Comparison of ENCODE assay signal across 14 mouse cellular contexts in genomic region chr12:9689541-9689940, GRCm38 (mm10).
DNase-seq lines count a peak whose midpoint lies in the region; ATAC-seq and TF ChIP-seq lines count a peak whose summit lies in the region.
"Had no signal": no experiment of that assay in that cellular context is flagged by ENCODE, and none has a peak within 500 bp of the region (broad histone marks: within the 10 kb centered on the region; RNA-seq: fewer than 3 reads in every experiment).

No protein-coding gene starts in this region.

- no peaks in the 10 kb centered on the region for H3K9me3 ChIP-seq in hindbrain, postnatal 0 days (ENCODE audit: low read length)
- H3K9me3 ChIP-seq: midbrain, embryonic 10.5 days had no signal

- H3K4me3 ChIP-seq in hindbrain, postnatal 0 days (ENCODE audit: low read length): no peak overlapping the region
- H3K4me3 ChIP-seq: left cerebral cortex, adult 2 months; midbrain, embryonic 10.5 days had no signal

- no peaks in the 10 kb centered on the region for H3K4me1 ChIP-seq in hindbrain, postnatal 0 days (ENCODE audit: insufficient read depth, low read length)
- H3K4me1 ChIP-seq: midbrain, embryonic 10.5 days had no signal

- H3K27ac ChIP-seq in hindbrain, postnatal 0 days: no peak overlapping the region
- H3K27ac ChIP-seq: left cerebral cortex, adult 2 months; midbrain, embryonic 10.5 days had no signal

- TF ChIP-seq CTCF in hindbrain, postnatal 0 days (IDR thresholded peaks at IDR 0.05; ENCODE audit: low read depth): no peak

- WGBS in hindbrain, postnatal 0 days: 84% methylated on average over 4 of the region's 4 CpGs

- no peaks in the 10 kb centered on the region for H3K27me3 ChIP-seq in hindbrain, postnatal 0 days (ENCODE audit: insufficient read depth, low read length)

- no peak overlapping the region for H3K9ac ChIP-seq in hindbrain, postnatal 0 days (replicated peaks; ENCODE audit: low read length)

- no peaks in the 10 kb centered on the region for H3K36me3 ChIP-seq in hindbrain, postnatal 0 days (ENCODE audit: insufficient read depth, low read length)
- H3K36me3 ChIP-seq: midbrain, embryonic 10.5 days had no signal

- DNase-seq in gastrocnemius, adult 18-20 months (ENCODE audit: low spot score): peak; percentile 9
- no peak for DNase-seq in gastrocnemius, adult 8-10 months (ENCODE audit: low spot score in 2 of 2)
- DNase-seq in 3134 (ENCODE audit: extremely low read depth, insufficient read length, low spot score): peak; percentile 14
- peak; percentile 52 for DNase-seq in fibroblast of lung, adult 2 months (ENCODE audit: low read depth)
- DNase-seq in left cerebral cortex, adult 8-10 months (ENCODE audit: low spot score in 2 of 2): peak; percentile 2 to 28
- no peak for DNase-seq in adrenal gland, postnatal 36 days
- no peak for DNase-seq in hindbrain, postnatal 0 days (ENCODE audit: low spot score)
- DNase-seq: B cell, adult 2 months; cerebellum, adult 18-20 months had no signal

- no peak overlapping the region for H3K4me2 ChIP-seq in hindbrain, postnatal 0 days (ENCODE audit: low read depth, low read length)
- H3K4me2 ChIP-seq: liver, embryonic 11.5 days had no signal

- ATAC-seq in erythroid progenitor cell, adult 5-6 weeks (replicated peaks; ENCODE audit: low FRiP score, poor library complexity, severe bottlenecking): no peak
- ATAC-seq in hindbrain, postnatal 0 days: no peak
- ATAC-seq: forebrain, embryonic 16.5 days had no signal

Comparison
In these comparisons a context has a peak if more than half of its experiments do, and no peak if none do; other contexts are left out.
1. DNase-seq: peak in gastrocnemius, adult 18-20 months (single experiment), 3134 (single experiment), fibroblast of lung, adult 2 months (single experiment) and left cerebral cortex, adult 8-10 months (2 of 2); none in gastrocnemius, adult 8-10 months (0 of 2), adrenal gland, postnatal 36 days (0 of 2) and hindbrain, postnatal 0 days (single experiment).